Mouse (Mus musculus) heart, adult 2 months (tissue): ENCODE measurements around the gene Cd36.

ENCODE experiments used
- CTCF ChIP-seq: fragments of 200-600 bp; IDR thresholded peaks from 2 replicates; pipeline ENCODE4 v1.8.1; 2022; ENCODE audit warnings: antibody characterized with exemption, mild to moderate bottlenecking, moderate library complexity
- EP300 ChIP-seq: fragments of 200-500 bp; IDR thresholded peaks from 2 replicates; pipeline ENCODE4 v1.6.1; 2011; ENCODE audit warnings: low read depth, low read length, control low read depth; ENCODE audit not compliant: insufficient read depth
- POLR2A ChIP-seq: fragments of 200-500 bp; IDR thresholded peaks from 2 replicates; pipeline ENCODE4 v1.6.1; 2011; ENCODE audit warnings: mild to moderate bottlenecking, low read depth, low read length, control low read depth; ENCODE audit not compliant: insufficient read depth

GRCm38 (mm10) chr5:17833797-17834196, 54.8 kb downstream of the Cd36 start:
- TF ChIP-seq CTCF (no peak), EP300 (no peak), POLR2A (no peak)
